Mouse (Mus musculus) urinary bladder, postnatal 10 days (tissue): ENCODE data around the gene Inpp4a.

ENCODE experiments used
- DNase-seq: peaks from one replicate; pipeline ENCODE4 v3.0.0; 2022; ENCODE audit warnings: low spot score

The Inpp4a gene

GRCm38 (mm10) chr1:37358621-37359020, 59.0 kb downstream of the Inpp4a start:
- DNase-seq, result no peak

GRCm38 (mm10) chr1:37359395-37360092, 59.9 kb downstream of the Inpp4a start:
- DNase-seq, result no peak

- no peak for DNase-seq
Observed at GRCm38 (mm10) chr1:37360781-37361180, 61.1 kb downstream of the Inpp4a start.

- no peak for DNase-seq
Observed at GRCm38 (mm10) chr1:37362721-37363120, 63.1 kb downstream of the Inpp4a start.

- no peak for DNase-seq
Observed at GRCm38 (mm10) chr1:37368125-37368524, 68.5 kb downstream of the Inpp4a start.

- DNase-seq, result no peak
Observed at GRCm38 (mm10) chr1:37368768-37369385, 69.2 kb downstream of the Inpp4a start.

GRCm38 (mm10) chr1:37376177-37376576, 76.5 kb downstream of the Inpp4a start:
- DNase-seq, result no peak

GRCm38 (mm10) chr1:37376751-37377150, 77.1 kb downstream of the Inpp4a start:
- DNase-seq, result no peak

GRCm38 (mm10) chr1:37378095-37378494, 78.4 kb downstream of the Inpp4a start:
- no peak for DNase-seq

- DNase-seq, result no peak
Observed at GRCm38 (mm10) chr1:37379536-37379935, 79.9 kb downstream of the Inpp4a start.

GRCm38 (mm10) chr1:37380913-37381312, 81.2 kb downstream of the Inpp4a start:
- DNase-seq, result no peak

GRCm38 (mm10) chr1:37384304-37384703, 84.6 kb downstream of the Inpp4a start:
- no peak for DNase-seq

GRCm38 (mm10) chr1:37386448-37386971, 86.8 kb downstream of the Inpp4a start:
- no peak for DNase-seq

- DNase-seq, result no peak
Observed at GRCm38 (mm10) chr1:37393174-37393573, 93.5 kb downstream of the Inpp4a start.

GRCm38 (mm10) chr1:37396481-37396880, 96.8 kb downstream of the Inpp4a start:
- DNase-seq, result no peak

GRCm38 (mm10) chr1:37398961-37399360, 99.3 kb downstream of the Inpp4a start:
- DNase-seq, result no peak

- DNase-seq, result no peak
Observed at GRCm38 (mm10) chr1:37399734-37400133, 100.1 kb downstream of the Inpp4a start.

- no peak for DNase-seq
Observed at GRCm38 (mm10) chr1:37401687-37402086, 102.0 kb downstream of the Inpp4a start.

GRCm38 (mm10) chr1:37405137-37405536, 105.5 kb downstream of the Inpp4a start:
- no peak for DNase-seq

GRCm38 (mm10) chr1:37407228-37407627, 107.6 kb downstream of the Inpp4a start:
- no peak for DNase-seq

GRCm38 (mm10) chr1:37408059-37408458, 108.4 kb downstream of the Inpp4a start:
- DNase-seq, result no peak

- DNase-seq, result no peak
Observed at GRCm38 (mm10) chr1:37408678-37409077, 109.0 kb downstream of the Inpp4a start.

- no peak for DNase-seq
Observed at GRCm38 (mm10) chr1:37409647-37410046, 110.0 kb downstream of the Inpp4a start.

GRCm38 (mm10) chr1:37415394-37415793, 115.7 kb downstream of the Inpp4a start:
- DNase-seq, result no peak
